Mouse (Mus musculus) layer of hippocampus, adult 18-20 months (tissue): ENCODE results near the gene Syvn1. TPM values are rescaled to one million over a fixed set of nuclear protein-coding genes. Genes with fewer than 3 reads are reported as not detected.
A peak's percentile ranks its signal among the peaks of the same experiment; 100 is the strongest.

ENCODE experiments used
- DNase-seq, 2 experiments: peaks; one replicate each; pipeline ENCODE4 v3.0.0; 2022; ENCODE audit warnings: low spot score in 2 of 2
- total RNA-seq, 2 experiments: library from RNA; stranded (reverse); gene quantifications; 2 replicates each; pipeline ENCODE4 v1.2.3; 2021

Syvn1 gene
- total RNA-seq, 2 experiments from 2014 or later: 43.4 to 44.5 TPM

DNA sequence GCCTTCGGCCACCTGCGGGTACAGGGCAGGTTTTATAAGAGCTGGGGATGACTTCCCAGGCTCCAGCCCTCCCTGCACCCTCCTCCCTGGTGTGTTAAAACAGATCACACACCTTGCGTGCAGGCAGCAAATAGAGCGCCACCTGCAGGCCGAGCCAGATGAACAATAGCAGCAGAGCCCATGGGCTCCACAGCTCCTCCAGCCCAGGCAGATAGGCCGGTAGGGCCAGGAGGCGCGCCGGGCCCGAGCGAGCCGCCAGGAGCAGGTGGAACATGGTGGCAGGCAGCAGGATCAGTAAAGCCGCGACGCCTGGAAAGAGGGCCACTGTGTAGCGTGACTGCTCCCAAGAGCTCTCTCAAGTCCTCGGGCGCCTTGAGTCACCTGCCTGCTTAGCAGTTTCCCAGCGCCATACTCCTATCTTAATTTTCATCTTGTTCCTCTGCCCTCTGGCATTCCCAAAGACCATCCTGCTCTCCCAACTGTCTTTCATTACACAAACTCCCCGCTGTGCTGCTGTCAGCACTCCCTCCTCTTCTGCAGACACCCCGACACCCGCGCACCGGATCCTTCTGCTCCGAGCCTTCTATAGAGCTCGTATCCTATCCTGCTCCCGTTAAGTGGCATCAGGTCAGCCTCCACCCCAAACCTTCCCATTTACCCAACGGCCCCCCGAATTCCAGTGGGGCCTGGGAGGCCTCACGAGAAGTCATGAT, 20.8 kb downstream of the Syvn1 start:
- peak; percentile 77 to 86 for DNase-seq

DNA sequence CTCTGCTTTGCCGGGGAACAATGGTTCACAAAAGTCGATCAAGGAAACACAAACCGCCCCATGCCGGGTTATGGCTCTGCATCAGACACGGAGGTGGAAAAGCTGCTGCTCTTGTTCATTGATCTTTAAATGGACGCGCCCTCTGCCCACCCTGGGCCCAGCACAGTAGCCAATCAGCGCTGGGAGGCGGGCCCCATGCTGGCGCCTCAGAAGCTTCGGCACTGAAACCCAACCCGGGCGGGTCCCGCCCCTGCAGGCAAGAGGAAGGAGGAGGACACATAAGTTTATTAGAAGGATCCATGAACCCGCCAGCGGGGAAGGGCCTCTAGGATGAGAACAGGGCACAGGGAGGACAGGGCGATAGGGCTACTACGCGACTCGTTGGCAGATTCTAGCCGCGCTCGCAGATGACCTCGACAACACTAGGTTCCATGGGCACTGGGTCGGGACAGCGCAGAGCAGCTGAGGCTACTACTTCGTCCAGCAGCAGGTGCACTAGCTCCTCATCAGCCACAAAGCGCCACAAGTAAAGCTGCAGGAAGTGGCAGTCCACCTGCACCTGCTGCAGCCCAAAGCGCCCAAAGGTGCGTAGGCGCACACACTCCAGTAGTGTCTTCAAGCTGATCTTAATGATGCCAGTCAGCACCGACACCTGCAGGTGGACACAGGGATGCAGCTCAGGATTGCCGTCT, 21.5 kb downstream of the Syvn1 start, which contains the start of gene Tm7sf2:
TSS of gene Tm7sf2 (minus strand) at position 650 of the 692 bp plus-strand sequence.
- DNase-seq: peak; percentile 83 to 89

DNA sequence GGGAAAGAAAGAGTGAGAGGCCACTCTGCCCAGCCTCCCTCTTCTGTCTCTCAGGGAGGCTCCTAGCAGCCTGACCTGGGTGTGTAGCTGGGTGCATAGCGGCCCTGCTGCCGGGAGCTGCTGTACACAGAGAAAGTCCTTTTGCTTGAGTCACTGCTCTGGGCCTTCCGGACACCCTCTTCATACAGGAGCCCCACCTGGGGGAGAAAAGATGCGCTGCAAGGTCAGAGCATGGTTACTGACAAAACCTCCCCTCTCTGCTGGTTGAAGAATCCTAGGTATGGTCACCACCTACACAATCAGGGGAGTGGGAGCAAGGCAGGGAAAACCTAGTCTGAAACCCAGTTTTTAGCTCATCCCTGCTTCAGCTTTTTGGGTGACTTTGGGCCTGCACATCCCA, 22.6 kb downstream of the Syvn1 start:
- no peak for DNase-seq

DNA sequence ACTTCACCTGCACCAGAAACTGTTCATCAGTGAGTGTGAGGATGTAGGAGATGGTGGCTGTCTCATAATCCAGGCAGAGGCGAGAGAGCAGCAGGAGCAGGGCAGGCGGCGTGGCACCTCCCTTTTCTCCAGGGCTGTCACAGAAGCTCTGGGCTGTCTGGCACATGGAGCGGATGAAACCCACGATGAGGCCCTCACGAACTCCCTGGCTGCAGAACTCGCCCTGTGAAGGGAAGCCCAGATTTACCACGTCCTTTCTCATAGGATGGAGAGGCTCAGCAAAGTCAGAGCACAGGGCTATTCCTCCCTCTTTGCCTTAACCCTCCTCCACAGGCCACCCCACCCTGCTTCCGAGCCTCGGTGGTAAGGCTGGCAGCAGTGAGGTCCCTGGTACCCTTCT, 23.5 kb downstream of the Syvn1 start:
- DNase-seq: no peak

DNA sequence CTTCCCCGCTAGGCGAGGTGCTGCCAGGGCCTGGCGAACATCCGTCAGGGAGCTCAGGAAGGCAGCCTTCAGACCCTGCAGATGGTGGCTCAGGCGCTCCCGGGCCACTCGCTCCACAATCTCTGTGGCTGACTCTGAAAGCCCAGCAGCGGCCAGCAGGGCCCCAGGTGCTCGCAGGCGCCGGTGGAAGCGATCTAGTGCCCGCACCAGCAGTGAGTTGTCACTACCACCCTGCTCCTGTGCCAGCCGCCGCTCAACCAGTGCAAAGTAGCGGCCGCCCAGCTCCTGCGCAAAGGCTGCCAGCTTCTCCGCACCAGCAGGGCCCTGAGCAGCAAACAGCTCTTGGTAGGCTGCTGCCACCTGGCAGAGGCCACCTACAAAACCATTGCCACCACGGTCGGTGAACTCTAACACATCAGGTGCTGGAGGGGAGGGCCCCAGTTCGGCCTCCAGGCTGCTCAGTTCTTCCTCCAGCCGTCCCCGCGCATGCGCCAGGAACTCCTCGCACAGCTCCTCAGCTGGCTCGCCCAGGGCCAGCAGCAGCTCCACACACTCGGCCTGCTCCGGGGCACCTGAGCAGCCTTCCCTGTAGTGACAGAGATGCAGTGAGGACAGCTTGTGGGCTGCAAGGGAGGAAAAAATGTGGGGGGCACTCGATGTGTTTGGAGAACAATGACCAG, 24.3 kb downstream of the Syvn1 start:
- DNase-seq: no peak

DNA sequence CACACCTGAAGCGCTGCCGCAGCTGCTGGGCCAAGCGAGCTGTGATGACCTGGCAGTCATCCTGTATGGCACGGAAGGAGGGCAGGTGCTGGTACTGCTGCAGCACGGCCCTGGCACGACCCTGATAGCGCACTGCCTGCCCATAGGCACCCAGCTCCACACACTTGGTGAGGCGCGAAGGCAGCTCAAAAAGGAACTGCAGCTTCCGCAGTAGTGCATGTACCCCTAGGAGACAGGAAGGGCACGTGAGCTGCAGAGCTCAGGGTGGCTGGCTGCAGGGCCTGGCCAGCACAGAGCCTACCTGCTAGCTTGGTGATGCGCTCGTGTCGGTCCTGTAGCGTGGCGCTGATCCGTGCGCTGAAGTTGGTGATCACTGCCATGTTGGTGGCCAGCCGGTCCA, 24.9 kb downstream of the Syvn1 start:
- no peak for DNase-seq

DNA sequence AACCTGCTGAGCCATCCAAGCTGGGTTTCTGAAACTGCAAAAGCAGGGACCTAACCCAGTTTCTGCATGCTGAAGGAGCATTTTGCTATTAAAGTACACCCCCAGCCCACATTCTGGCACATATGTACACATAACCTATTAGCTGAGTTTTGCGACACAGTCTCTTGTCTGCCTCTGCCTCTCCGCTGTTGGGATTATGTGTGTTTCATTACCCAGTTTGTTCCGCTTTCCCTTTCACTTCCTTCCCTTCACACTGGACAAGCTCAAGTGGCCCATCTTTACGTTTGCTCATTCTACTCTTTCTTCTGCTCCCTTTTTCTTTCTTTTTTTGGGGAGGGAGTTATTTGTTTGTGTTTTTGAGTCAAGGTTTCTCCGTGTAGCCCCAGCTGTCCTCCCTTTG, 27.5 kb downstream of the Syvn1 start:
- no peak for DNase-seq

DNA sequence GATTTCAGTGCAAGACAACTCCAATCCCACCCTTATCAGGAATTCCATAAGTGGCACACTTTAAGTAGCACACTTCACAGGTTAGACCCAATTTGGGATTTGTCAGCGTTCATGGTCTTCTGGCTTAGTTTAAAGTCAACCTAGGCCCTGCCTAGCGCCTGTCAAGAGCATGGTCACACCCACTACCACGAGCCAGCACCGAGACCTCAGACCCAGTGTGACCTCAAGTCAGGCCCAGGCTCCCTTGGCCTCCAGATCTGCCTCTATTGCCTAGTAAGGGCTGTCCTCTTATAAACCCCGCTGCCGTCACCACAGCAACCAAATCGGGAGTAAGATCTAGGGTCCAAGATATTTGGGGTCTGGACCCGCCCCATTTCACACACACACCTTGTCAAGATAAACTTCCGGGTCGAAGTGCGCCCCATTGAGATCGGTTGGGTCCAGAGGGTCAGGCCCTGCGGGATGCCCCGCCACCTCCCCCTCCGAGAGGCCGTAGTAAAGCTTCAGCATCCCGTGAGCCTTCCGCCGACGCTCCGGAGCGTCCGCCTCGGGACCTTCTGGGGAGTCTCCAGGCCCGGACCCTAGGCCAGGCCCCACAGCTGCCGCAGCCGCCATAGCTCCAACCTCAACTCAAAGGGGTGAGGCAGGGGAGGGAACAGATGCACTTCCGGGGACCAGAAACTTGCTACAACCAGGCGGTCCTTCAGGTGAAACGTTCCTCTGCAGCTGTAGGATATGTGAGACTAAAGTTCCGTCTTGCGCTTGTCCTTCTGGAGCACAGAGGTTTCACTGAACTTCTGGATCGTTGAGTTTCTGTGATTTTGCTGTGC, 30.4 kb downstream of the Syvn1 start, which contains the start of gene Vps51:
TSS of gene Vps51 (minus strand) at position 668 of the 830 bp plus-strand sequence.
- DNase-seq: peak; percentile 81 to 92

DNA sequence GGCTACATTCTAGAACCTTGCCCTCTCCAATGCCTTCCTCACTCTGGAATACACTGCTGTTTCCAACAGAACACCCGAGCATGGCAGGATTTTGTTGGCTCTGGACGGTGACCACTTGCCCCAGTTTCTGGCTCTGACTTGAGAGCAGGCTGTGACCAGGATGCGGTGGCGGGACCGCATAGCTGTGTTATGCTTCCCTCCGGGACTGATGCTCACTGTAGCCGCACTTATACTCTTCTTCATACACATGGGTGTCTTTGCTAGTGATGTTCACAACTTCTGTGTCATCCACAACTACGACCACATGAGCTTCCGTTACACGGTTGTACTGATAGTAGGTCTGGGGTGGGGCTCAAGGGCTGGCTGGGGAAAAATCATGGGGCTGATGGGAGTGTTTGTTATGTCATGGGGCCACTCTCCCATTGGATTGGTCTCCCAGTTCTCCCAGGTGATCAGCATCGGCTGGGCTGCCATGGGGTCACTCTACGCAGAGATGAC, 33.7 kb downstream of the Syvn1 start, which contains the start of gene Tmem262:
TSS of gene Tmem262 (plus strand) at position 51 of the 498 bp plus-strand sequence.
- DNase-seq: no peak

DNA sequence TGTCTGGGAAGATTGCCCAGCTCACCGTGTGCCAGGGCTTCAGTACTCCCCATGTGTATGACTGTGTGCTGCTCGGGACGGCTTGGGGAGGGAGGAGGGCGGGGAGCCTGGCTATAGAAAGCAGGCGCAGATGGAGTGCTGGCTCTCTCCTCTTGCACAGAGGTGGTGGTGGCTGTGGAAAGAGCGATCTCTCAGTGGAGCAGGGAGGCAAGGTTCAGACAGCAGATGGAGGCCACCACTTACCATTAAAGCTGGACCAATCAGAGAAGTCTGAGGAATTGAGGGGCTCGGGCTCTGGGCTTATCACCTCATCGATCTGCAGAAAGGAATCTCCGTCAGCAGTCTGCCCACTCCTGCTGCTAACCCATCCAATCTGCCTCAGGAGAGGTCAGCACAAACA, 35.8 kb downstream of the Syvn1 start, which contains the start of gene Gm28374:
TSS of gene Gm28374 (minus strand) at position 101 of the 400 bp plus-strand sequence.
- no peak for DNase-seq

DNA sequence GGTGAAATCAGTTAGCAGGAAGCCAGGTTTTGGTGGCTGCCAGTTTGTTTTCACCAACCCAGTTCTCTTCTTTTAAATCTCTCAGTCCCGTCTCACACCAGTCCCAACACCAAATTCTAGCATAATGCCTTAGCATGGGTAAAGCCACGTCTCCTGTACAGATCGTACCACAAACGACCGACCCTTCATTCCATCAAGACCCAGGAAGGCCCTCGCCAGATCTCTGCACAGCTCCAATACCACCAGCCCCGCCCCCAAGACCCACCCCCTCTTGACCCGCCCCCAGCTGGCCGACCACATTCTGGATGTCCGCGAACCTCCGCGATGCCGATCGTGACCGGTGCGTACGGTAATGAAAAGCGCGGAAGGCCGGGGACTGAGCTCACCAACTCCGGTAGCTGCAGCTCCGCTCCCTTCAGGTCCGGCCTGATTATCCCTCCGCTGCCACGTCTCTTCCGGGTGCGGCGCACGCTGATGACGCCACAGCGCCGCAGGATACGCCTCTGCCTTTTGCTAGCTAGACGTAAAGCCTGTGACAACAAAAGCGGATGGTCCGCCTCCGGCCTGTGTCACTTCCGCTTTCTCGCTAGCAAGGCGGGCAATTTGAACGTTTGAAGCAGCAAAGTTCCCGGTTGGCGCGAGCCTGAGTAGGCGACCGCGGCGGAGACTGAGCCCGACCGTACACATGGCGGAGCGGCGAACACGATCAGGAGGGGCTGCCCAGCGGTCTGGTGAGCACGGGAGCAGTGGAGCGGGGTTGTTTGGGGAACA, 38.3 kb downstream of the Syvn1 start, which contains the start of the genes Zfpl1 and Cdca5:
TSS of gene Zfpl1 (minus strand) at position 479 of the 771 bp plus-strand sequence.
TSS of gene Cdca5 (plus strand) at position 506 of the 771 bp plus-strand sequence.
- DNase-seq: peak; percentile 95 to 97

DNA sequence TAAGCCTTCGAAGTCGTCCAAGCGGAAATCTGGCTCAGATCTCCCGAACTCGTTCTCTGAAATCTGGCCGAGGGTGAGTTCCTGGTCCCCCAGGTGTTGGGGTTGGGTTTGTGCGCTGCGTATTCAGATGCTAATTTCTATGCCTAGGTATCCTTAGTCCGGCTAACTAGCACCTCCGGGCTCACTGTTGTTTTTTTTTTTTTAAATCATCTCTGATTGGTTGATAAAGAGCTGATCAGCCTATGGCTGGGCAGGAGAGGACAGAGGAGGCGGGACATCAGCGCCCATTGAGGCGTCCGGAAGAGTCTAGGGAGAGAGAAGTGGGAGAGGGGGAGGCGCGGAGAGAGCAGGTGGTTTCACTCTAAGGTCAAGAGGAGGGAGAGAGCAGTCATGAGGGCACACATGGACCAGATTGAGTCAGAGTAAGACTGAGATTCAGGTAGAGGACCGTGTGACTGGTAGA, 39.1 kb downstream of the Syvn1 start:
- DNase-seq: no peak

DNA sequence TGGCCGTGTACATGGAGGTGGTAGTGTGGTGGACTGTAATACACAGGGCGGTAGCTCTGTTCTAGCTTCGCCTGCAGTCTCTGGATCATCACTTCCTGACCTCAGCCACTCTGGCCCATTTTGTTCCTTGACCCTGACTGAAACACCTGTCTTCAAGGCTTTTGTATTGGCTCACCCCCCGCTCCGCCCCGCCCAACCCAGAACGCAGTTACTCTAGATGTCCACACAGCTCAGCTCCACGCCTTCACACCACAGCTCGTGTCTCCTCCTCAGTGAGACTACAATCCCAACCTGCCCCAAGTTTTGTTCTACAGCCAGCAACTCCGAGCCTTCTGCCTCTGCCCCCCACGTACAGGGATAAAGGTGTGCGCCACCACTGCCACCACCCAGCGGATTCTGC, 42.5 kb downstream of the Syvn1 start:
- no peak for DNase-seq

DNA sequence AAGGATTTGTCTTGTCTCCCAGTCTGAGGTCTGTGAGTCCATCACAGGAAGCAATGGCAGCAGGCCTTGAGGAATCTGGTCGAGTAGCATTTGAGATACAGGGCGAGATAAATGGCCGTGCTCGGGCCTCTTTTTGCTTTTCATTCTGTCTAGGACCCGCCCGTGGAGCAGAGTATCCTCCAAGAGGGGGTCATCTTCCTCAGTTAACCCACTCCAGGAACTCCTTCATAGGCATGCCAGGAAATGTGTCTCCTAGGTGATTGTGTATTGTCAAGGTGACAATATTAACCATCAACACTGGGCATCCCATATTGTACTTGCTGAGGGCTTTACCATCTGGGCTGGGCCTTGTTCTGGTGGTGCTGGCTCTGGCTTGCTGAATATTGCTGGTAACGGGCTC, 47.7 kb downstream of the Syvn1 start, which contains the start of gene AC131692.1:
TSS of gene AC131692.1 (plus strand) at position 301 of the 400 bp plus-strand sequence.
- no peak for DNase-seq

DNA sequence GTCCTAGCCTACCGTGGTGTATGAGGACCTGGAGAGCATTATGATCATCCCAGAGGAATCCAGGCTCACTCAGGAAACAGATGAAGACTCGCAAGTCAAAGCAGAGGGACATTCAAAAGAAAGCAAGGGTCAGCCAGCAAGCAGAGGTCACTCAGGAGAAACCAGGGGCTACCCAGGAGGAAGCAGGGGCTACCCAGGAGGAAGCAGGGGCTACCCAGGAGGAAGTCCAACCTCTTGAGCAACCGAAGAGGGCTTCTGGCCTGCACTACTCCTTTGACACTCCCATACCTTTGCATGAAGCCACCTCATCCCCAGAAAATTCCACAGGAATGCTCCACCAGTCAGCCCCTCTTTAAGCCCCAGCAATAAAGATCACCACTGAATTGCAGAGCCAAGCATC, 51.5 kb downstream of the Syvn1 start:
- DNase-seq: no peak

DNA sequence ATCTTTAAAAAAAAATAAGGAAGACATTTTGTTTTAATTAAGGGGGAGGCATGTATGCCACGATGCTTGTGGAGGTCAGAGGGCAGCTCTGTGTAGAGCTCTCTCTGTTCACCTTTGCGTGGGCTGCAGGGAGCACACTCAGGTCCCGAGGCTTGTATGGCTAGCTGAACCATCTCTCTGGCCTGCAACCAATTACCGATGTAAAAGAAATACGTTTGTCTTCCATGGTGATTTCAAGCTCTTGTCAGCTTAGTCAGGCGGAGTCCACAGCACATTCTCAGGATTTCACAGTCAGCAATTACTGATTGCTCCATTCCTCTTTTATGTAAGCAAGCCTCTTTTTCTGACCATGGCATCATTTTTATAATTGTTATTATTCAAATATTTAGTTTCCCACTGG, 54.8 kb downstream of the Syvn1 start:
- no peak for DNase-seq

DNA sequence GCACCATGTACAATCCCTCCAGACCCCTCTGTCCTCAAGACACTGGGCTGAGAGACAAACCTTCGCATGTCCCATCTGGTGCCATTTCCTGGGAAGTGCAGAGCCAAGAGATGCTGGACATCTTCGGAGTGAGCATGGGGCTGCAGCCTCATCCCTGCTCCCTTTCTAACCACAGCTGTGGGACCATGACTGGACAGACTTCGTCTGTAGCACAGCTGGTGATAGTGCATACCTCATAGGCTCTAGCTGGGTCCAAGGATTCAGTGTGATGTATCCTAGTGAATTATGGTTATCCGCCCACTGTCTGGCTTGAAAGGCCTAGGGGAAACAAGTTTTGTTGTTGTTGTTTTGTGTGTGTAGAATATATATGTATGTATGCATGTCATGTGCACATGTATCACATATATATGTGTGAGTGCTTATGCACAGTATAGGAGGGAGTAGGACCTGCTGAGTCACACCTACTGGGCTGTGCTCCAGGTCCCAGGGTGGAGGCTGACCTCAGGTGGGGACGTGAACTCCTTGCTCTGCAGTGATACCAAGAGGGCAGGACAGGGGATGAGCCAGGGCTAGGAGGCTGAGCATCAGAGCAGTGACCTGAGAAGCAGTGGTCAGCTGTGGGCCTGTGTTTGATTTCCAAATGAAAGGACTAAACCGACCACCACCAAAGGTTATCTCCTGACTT, 55.9 kb downstream of the Syvn1 start:
- DNase-seq: no peak
